Mouse (Mus musculus) CH12F3 (cell line): ENCODE results near the gene Pth2.
"Not testable (repeated sequence)": the region's sequence is repeated elsewhere in the genome, so short reads cannot be mapped to it uniquely, and the experiment has no call there.

ENCODE experiments used
- in situ Hi-C: fragments of 300-500 bp; cut with MboI; formaldehyde crosslinking; loops from 2 replicates; pipeline ENCODE4 v1.14.3; 2020; ENCODE audit warnings: low sequenced_read_pairs

Pth2 gene

DNA sequence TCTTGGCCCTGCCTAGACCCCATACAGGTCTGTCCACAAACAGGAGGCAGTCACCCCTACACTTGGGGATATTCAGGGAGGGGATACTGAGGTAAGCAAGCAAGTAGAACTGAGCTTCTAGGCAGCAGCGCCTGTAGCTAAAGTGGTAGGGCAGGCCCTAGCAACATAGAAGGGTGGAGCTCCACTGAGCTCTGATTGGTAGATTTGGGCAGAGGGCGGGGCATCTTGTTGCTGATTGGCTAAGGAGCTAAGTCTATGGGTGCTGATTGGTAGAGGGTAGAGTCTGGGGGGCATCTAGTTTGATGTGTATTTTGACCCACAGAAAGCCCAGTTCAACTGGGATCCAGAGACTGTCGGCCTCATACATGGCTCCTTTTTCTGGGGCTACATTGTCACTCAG, 11.3 kb upstream of the Pth2 start:
- in situ Hi-C loops, result no loop called here

DNA sequence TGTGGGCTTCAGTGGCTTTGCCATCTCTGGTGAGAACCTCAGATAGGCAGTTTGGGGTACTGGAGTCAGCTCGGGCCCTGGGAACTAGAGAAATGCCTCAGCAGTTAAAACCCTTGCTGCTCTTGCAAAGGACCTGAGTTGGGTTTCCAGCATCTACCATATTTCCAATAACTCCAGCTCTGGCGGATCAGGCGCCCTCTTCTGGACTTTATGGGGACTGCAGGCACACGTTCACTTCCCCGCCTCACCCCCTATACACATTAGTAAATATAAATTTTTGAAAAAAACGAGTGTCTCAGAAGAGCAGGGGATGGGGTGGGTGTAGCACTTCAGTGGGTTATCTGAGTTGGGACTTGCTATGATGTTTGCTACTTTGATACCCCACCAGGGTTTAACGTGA, 7.8 kb upstream of the Pth2 start:
- in situ Hi-C loops, result no loop called here

DNA sequence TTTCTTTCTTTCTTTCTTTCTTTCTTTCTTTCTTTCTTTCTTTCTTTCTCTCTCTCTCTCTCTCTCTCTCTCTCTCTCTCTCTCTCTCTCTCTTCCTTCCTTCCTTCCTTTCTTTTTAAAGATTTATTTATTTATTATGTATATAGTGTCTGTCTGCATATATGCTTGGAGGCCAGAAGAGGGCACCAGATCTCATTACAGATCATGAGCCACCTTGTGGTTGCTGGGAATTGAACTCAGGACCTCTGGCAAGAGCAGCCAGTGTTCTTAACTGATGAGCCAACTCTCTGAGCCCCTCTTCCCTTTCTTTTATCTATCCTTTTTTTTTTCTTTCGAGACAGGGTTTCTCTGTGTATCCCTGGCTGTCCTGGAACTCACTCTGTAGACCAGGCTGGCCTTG, 7.0 kb upstream of the Pth2 start:
- in situ Hi-C loops, result not testable (repeated sequence)

DNA sequence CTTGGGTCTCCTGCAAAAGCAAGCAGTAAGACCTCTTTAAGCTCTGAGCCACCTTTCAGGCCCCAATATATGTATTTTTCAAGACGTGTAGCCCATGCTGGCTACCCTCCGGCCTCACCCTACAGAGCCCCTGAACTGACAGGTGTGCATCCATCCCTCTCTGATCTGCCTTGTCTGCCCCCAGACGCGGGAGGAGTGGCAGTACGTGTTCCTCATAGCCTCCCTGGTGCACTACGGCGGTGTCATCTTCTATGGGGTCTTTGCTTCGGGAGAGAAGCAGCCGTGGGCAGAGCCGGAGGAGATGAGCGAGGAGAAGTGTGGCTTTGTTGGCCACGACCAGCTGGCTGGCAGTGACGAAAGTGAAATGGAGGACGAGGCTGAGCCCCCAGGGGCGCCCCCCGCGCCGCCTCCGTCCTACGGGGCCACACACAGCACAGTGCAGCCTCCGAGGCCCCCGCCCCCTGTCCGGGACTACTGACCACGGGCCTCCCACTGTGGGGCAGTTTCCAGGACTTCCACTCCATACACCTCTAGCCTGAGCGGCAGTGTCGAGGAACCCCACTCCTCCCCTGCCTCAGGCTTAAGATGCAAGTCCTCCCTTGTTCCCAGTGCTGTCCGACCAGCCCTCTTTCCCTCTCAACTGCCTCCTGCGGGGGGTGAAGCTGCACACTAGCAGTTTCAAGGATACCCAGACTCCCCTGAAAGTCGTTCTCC, 6.1 kb upstream of the Pth2 start:
- in situ Hi-C loops, result no loop called here

DNA sequence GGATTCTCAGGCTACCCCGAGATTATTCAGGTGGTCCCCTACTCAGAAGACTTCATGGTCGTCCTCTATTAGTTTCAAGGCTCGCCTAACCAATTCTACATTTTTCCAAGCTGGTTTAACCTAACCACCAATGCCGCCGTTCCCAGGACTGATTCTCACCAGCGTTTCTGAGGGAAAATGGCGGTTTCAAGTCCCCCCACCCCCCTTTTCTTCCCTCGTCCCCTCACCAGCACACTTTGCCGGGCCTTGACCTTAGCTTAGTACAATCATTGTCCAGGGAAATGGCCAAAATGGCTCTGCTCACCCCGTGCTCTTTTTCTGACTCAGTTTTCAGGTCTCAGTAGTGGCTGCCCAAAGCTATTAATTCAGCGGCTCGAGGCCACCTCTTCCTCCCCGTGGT, 5.4 kb upstream of the Pth2 start:
- in situ Hi-C loops, result no loop called here

DNA sequence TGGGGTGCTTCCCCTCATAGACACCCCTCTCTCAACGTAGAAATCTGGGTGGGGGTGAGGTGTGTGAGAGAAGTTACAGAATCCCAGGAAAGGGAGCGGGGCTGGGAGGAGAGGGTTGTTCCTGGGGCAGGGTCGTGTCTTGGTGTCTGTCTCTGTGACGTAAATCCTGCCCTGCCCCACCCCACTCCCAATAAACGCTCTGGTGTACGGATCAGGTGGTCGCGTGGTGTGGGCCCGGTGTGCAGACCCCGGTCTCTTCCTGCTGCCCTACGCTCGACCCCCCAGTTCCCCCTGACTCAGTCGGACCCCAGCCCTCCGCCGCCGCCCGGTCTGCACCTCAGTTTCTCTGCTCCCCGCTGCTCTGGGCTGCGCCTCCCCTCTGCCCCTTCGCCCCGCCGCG, 4.9 kb upstream of the Pth2 start:
- in situ Hi-C loops, result no loop called here

DNA sequence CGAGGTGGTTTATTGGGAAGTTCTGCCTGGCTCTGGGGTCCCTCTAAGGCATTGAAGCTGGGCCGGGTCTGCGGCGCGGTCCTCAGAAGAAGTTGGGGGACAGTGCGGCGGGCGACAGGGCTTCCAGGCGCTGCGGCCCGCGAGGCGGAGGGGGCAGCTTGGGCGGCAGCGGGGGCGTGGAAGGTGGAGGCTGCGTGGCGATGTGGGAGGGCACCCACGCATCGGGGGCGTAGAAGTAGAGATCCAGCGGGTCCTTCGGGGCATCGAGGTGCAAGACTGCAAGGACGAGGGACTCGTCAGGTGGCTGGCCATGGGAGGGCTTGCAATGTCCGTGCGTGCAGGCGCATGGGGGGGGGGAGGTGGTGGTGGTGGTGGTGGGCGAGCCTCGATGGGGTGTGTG, 4.4 kb upstream of the Pth2 start:
- in situ Hi-C loops, result no loop called here

DNA sequence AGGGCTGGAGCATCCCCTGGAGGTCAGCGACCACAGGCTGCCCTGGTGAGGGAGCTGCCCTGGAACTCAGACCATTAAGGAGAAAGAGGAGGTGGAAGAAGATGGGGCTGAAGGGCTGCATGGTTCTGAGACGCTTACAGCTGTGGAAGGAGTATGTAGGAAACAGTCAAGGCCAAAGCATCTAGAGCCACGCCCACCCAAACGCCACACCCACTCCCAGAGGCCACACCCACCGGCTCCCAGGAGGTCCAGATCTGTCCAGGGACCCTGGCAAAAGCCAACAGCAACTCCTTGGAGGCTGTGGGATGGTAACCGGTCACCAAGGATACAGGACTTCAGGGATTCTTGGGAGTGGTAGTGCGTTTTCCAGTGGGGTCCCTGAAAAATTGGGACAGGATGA, 2.2 kb upstream of the Pth2 start:
- in situ Hi-C loops, result no loop called here

DNA sequence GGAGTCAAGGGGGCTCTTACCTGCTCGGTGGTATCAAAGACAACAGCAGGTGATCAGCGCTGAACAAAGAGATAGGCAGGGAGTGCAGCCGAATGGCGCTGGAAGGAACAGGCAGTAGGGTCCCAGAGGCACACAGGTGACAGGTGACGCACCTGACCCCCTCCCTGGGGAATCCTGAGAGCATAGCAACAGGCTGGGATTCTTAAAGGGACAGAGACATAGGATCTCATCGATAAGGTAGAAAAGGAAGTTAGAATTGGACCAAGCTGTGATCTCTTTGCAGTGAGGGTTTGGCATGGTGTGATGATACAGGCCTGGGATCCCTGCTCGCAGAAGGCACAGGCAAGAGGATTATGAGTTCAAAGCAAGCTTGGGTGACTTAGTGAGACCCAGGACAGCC, 1.3 kb upstream of the Pth2 start, which contains the start of gene Gfy:
Gfy (minus strand) TSS at position 101 of the 400 bp plus-strand sequence.
- in situ Hi-C loops, result no loop called here

DNA sequence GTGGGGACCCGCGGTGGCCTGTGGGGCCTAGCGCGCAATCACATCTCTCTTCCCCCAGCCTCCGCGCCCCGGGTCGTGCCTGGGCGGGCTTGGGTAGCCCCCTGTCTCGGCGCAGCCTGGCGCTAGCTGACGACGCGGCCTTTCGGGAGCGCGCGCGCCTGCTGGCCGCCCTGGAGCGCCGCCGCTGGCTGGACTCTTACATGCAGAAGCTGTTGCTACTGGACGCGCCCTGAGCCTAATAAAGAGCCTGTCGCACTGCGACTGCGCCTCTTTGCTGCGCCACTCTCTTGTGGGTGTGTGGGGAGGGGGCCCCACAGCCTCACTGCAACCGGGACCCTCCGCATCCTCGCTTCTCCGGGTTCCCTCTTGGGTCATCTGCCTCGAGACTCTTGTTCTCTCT, 745 bp downstream of the Pth2 start:
- in situ Hi-C loops, result no loop called here

DNA sequence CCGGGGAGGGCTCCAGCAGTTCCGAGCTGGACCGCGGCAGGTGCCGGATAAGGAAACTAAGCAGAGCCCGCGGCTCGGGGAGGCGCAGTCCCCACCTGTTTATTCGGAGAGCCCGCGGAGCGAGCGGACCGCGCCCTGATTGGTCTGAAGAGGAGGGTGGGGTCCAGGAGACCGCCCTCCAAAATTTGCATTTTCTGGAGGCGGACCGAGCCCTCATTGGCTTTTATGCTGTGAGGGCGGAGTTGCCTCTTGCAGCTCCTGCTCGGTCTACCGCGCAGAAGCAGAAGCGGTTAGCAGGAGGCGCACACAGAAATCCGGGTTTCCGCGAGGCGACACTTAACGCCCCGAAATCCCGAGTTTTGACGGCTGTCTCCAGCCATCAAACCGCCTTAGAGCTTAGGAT, 1.4 kb downstream of the Pth2 start:
- in situ Hi-C loops, result no loop called here

DNA sequence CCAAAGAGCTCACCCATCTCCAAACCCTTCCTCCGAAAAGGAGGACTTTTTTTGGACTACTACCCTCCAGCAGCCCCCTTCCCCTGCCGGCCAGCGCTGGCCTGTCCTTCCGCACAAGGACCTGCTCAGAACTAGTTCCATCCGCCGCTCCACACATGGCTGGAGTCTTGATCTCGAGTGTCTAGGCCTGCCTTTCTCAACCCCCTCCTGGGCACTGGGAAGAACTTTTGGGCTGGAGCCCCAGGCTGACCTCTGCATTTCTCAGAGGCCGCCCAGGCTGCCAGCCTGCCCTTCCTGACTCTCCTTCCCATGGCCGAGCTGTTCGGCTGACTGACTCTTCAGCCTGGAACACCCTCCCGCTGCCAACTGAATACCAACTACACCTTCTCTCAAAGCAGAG, 1.8 kb downstream of the Pth2 start:
- in situ Hi-C loops, result no loop called here

DNA sequence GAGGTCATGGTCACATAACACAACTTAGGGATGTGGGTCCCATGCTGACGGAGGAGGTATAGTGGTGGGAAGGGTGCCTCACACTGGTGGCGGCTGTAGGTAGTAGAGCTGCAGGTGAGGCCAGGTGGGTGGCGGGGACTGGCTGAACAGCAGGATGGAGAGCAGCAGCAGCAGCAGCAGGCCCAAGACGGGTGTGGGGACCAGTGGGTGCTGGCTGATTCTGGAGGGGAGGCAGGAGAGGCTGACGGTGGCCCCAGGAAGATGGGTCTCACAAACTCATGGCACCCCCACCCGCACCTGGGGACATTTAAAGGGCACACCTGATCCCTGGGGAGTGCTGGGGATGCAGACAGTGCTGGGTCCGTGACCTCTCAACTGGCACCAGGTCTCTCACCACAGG, 2.9 kb downstream of the Pth2 start:
- in situ Hi-C loops, result no loop called here

DNA sequence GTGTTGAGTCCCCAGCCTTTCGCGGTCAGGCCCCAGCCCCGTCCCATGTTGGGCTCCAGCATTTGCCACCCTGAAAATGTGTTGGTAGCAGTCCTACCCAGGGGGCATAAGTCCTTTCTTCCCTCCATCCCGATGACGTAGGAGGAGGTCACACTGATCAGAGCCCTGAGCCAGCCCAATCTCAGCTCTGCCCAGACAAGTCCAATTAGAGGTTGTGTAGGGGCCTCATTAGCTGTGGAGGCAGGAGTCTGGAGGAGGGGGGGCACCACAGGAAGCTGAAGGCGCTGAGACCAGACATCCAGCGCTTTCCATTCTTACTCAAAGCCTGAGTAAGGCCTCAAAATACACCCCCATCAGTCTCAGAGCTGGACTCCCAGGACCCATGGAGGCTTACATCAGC, 5.1 kb downstream of the Pth2 start:
- in situ Hi-C loops, result no loop called here

DNA sequence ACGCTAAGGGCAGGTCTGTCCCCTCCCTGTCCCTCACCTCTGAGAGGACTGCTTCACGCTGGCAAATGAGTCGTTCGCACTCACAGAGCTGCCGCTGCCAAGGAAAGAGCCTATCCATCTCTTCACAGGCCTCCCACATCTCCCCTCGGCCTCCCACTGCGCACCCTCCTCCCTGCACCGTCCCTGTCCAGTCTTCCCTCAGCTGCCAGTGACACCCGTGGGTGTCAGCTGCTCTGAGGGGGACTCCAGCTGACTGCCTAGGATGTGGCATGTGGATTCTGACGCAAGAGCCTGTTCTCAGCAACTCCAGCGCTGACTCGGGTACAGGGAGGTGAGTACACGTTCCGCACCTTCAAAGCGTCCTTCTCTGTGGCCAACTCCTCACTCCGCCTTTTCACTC, 8.8 kb downstream of the Pth2 start:
- in situ Hi-C loops, result no loop called here

DNA sequence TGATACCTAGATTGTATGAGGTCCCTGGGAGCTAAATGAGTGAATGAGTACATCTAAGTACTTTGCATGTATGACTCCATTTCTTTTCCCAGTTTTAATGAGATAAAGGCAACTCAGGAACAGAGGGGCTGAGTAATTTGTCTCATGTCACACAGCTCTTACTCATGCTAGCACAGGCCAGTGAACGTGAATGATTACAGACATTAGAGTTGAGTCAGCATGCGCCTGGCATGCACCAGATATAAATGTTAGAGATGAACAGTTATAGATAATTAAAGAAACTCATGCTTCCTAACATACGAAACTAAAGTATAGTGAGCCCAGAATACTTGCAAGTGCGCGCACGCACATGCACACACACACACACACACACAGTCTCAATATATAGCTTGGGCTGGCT, 9.4 kb downstream of the Pth2 start:
- in situ Hi-C loops, result loop anchor here (5.0 kb wide), 1 partner anchor 33 kb away; no protein-coding TSS in a partner anchor

DNA sequence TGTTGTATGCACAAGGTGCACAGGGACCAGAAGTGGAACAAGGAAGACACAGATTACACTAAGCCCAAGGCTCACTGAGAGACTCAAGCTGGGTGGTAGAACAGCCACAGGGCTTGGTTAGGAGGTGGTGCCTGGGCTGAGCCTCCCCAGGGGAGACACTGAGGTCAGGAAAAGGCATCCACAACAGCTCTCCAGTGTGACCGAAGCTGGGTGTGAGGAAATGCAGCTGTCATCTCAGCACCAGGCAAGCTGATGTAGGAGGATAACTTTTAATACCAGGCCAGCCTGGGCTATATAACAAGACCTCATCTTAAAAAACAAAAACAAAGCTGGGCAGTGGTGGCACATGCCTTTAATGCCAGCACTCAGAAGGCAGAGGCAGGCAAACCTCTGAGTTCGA, 10.4 kb downstream of the Pth2 start:
- in situ Hi-C loops, result loop anchor here (5.0 kb wide), 1 partner anchor 34 kb away; no protein-coding TSS in a partner anchor

DNA sequence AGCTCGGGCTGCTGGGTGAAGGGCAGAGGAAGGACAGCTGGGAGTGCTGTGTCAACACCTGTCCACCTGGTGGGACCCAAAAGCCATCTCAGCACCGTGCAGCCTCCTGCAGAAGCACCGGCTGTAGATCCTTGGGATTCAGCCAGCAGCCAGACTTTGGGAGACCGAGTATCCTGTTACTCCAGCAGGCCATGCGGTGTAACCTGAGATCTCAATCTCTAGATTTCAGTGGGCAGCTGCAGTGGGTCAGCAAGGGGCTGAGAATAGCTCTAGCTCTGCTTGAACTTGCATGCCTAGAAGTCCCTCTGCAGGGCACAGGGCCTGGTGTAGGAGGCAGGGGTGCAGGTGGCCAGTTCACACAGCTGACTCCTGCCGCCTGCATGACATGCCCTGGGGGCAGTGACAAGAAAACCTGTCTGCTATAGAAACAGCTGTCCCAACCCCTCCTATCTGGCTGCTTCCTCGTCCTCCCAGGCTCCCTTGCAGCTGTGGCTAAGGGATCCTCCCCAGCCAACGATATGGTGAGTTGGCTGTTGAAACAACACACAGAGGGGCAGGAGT, 11.1 kb downstream of the Pth2 start:
- in situ Hi-C loops, result loop anchor here (5.0 kb wide), 1 partner anchor 35 kb away; no protein-coding TSS in a partner anchor

DNA sequence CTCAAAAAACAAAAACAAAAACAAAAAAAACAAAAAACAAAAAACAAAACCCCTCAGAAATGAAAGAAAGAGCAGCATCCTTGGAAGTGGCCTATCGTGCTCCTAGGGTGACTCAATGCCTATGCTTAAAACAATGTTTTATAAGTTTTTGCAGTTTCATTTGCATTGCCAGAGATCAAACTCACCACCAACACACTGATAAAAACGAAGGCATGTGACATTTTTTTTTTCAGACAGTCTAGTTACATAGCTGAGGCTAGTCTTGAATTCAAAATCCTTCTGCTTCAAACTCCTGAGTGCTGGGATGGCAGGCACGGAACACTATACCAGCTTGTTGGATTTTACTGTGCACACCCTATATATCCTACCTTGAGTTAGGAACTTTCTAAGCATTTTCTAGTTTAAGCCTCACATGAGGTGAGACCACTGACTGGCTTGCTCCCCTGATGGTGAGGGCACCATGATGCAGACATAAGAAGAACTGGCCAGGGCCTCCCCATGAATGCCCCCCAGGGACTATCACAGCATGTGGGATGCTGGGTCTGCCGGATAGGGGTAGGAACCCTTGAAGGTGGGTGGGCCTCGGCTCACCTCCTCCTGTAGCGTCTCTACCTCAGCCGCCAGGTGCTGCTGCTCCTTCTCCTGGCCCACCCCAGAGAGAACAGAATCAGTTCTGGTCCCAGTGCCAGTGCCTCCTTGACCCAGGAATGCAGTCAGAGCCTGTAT, 12.0 kb downstream of the Pth2 start:
- in situ Hi-C loops, result loop anchor here (5.0 kb wide), 1 partner anchor 35 kb away; no protein-coding TSS in a partner anchor

DNA sequence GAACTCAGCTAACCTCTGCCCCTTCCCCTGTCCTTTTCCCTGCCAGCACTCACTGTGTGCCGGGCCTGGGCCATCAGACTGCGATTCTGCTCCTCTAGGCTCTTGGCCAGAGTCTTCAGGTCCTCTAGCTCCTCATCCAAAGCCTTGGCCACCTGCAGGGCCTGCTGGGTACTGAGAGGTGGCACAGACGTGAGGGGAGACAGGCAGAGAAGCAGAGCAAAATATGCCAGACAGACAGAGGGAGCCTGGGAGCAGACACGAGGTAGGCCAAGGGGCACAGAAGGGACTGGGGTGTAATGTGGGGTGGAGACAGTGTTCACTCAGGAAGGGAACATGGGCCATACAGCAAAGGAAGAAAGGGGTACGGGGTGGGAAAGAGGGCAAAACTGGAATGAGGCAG, 12.6 kb downstream of the Pth2 start:
- in situ Hi-C loops, result loop anchor here (5.0 kb wide), 1 partner anchor 36 kb away; no protein-coding TSS in a partner anchor

DNA sequence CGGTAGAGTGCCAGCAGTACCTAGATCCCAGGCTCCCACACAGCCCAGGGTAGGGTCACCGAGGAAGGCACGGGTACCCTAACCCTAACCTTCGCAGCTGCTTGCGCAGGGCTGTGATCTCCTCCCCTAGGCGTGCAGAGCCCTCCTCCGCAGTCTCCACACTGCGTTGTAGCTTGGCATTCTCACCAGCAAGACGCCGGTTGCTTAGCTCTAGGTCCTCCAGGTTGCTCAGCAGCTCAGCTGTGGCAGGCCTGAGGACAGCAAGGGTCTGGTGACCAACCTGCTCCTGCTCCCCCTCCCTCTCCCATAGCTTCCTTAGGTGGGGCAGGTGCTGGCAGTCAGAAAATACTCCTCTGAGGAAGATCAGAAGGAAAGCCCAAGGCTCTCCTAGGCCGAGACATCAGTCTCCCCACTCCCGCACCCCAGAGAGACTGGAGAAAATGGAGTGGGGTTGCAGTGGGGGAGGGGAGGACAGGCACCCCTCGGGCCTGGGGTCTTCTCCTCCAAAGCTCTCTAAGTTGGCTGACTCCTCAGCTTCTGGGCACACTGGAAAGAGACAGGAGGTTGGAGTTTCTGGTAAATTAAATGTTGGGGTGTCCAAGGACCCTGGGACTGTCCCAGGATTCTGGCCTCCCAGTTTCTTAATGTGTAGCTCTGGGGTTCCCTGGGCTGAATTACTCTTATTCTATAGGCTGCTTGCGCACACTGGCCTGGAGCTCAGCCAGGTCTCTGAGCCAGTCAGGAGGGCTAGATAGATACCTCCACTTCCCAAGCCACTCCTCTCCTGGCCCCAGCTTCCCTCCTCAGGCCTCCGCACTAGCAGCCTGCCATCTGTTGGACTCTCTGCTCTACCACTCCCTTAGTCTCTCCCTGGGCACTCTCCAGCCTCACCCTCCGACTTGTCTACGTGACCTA, 13.3 kb downstream of the Pth2 start:
- in situ Hi-C loops, result loop anchor here (5.0 kb wide), 1 partner anchor 37 kb away; no protein-coding TSS in a partner anchor
